Mouse (Mus musculus) kidney, embryonic 14.5 days (tissue): Measurements from ENCODE around the gene Mctp2. TPM values are rescaled to one million over a fixed set of nuclear protein-coding genes. Genes with fewer than 3 reads are reported as not detected.
"Not testable (repeated sequence)": the region's sequence is repeated elsewhere in the genome, so short reads cannot be mapped to it uniquely, and the experiment has no call there.

Experiments used
- ATAC-seq: fragments of 200-750 bp; cut with Nextera tagmentation; 2 replicates; pipeline ENCODE4 v1.8.0; 2017; ENCODE audit warnings: moderate number of reproducible peaks, mild to moderate bottlenecking, moderate TSS enrichment, moderate library complexity; ENCODE audit not compliant: low FRiP score, low TSS enrichment
- H3K27ac ChIP-seq: fragments of 300-500 bp; sonication (generic); 2 replicates; pipeline ENCODE4 v1.5.1; 2014; ENCODE audit warnings: low read depth, mild to moderate bottlenecking, low read length, moderate library complexity, mixed read lengths
- H3K27me3 ChIP-seq: fragments of 300-500 bp; sonication (generic); 2 replicates; pipeline ENCODE4 v1.6.1; 2014; ENCODE audit warnings: mild to moderate bottlenecking, low read length; ENCODE audit not compliant: control insufficient read depth, insufficient read depth
- H3K36me3 ChIP-seq: fragments of 300-500 bp; sonication (generic); 2 replicates; pipeline ENCODE4 v1.6.1; 2014; ENCODE audit warnings: low read length, mixed read lengths; ENCODE audit not compliant: control insufficient read depth, insufficient read depth
- H3K4me1 ChIP-seq: fragments of 300-500 bp; sonication (generic); 2 replicates; pipeline ENCODE4 v1.6.1; 2014; ENCODE audit warnings: low read length, mixed read lengths; ENCODE audit not compliant: control insufficient read depth, insufficient read depth
- H3K4me2 ChIP-seq: fragments of 300-500 bp; sonication (generic); replicated peaks from 2 replicates; pipeline ENCODE4 v1.6.1; 2014; ENCODE audit warnings: low read depth, mild to moderate bottlenecking, low read length
- H3K4me3 ChIP-seq: fragments of 300-500 bp; sonication (generic); 2 replicates; pipeline ENCODE4 v1.5.1; 2014; ENCODE audit warnings: mild to moderate bottlenecking, low read length
- H3K9ac ChIP-seq: fragments of 300-500 bp; sonication (generic); 2 replicates; pipeline ENCODE4 v1.6.1; 2014; ENCODE audit warnings: low read depth, mild to moderate bottlenecking, low read length, moderate library complexity
- H3K9me3 ChIP-seq: fragments of 300-500 bp; sonication (generic); 2 replicates; pipeline ENCODE4 v1.6.1; 2016; ENCODE audit warnings: low read length; ENCODE audit not compliant: control insufficient read depth
- WGBS: fragments of 180-500 bp; shearing (Covaris S2); extraction: QIAGEN DNeasy Blood & Tissue Kit; methylation state at CpG from one replicate; pipeline ENCODE4 v1.1.7; 2014; 5-methylcytosine and 5-hydroxymethylcytosine counted together
- polyA plus RNA-seq: library from polyadenylated mRNA; unstranded; fragments of >200 nt; fragmentation: Nextera tagmentation; extraction: Ambion mirVana; gene quantifications from 2 replicates; pipeline ENCODE4 v1.2.1, GENCODE M21; 2014

The Mctp2 gene
- polyA plus RNA-seq, 1 experiment from 2014 or later = 7.0 TPM

DNA sequence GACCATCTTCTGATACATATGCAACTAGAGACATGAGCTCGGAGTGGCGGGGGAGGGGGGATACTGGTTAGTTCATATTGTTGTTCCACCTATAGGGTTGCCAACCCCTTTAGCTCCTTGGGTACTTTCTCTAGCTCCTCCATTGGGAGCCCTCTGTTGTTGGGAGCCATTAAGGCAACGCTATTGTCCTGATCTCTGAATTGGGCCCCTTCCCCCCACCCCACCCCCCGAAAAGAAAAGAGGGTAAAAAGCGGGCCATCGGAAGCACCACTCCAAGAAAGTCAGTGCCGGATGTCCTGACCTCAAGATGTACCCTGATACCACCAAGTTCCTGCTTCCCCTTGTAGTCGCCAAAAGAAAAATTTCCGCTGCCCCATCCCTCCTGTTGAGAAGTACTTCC is 56.1 kb downstream of the Mctp2 start:
- not testable (repeated sequence) for ATAC-seq, H3K27ac ChIP-seq, H3K9ac ChIP-seq, H3K4me3 ChIP-seq, H3K4me2 ChIP-seq, H3K9me3 ChIP-seq, H3K4me1 ChIP-seq, H3K27me3 ChIP-seq, H3K36me3 ChIP-seq
- 96% methylated on average over 8 of the region's 9 CpGs for WGBS

DNA sequence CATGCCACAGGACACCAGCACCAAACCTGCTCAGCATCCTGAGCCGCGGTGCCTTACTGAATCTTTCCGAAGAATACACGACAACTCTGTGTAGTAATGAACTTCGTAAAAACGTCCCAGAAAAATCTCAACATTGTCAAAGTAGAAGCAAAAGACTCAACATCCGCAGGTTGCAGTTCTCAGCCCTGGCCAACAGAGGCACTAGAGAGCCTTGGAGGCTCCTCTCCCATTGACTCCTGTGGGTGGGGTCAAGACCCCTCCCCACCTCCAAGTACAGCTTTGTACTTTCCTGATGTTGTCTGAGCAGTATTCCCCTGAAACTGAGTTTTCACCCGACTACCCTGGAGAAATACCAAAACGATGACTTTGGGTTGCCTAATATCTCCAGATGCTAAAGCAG is 65.1 kb downstream of the Mctp2 start:
- Histone ChIP-seq H3K4me2 (no peak overlapping the region), H3K27ac (no peak overlapping the region), H3K27me3 (no peaks in the 10 kb centered on the region), H3K9me3 (no peaks in the 10 kb centered on the region), H3K9ac (no peak overlapping the region), H3K4me1 (no peaks in the 10 kb centered on the region), H3K4me3 (no peak overlapping the region), H3K36me3 (no peaks in the 10 kb centered on the region)
- 95% methylated on average over 9 of the region's 9 CpGs for WGBS
- no peak for ATAC-seq

DNA sequence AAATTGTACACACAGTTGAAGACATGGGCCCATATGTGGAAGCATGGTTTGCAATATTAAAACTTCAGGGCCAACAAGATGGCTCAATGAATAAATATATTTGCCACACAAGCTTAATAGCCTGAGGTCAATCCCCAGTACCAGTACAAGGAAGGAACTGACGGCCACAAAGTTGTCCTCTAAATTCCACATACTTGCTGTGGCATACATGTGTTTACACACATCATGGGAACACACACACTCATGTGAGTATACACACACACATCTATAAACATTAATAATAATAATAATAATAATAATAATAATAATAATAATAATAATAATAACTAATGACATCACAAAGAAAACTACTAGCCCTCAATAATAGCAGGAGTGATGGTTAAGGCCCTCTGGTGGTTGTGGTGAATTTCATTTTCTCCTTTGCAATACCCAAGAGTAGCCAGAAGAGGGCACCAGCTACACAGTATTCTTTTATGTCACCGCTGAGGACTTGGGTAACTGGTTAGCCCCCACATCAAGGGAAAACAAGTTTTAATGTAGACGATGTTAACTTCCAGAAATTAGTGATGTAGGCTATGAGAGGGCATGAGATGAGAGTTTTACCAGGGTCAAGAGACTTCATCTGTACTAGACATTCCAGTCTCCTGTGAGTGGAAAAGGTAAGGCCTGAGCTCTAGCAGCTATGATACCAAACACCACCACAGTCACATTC is 66.5 kb downstream of the Mctp2 start:
- peak; percentile 53; the same call in 1 of the 2 replicates for ATAC-seq

DNA sequence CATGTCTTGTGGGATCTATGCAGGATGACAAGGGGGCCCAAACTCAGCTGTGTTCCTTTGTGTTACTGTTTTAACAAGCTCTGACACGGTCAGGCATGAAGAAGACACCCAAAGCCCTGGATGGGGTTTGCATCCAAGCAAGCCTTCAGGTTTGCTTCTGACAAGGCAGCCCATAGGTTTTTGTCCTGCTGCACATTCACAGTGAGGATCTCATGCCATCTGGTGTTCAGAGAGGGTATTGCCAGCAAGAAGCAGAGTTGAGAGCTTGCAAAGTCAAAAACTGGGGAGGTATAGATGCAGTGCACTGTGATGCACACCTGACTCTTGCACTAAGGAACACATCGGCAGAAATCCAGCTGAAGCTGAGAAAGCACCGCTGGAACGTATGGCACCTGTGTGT is 67.8 kb downstream of the Mctp2 start:
- Histone ChIP-seq H3K27ac (no peak overlapping the region), H3K4me3 (no peak overlapping the region), H3K36me3 (no peaks in the 10 kb centered on the region), H3K27me3 (no peaks in the 10 kb centered on the region), H3K4me2 (no peak overlapping the region), H3K9ac (no peak overlapping the region), H3K4me1 (peaks cover 3% of the 10 kb centered on the region; the same call in 1 of the 2 replicates), H3K9me3 (no peaks in the 10 kb centered on the region)
- WGBS = 43% methylated on average over 4 of the region's 4 CpGs
- peak; percentile 43; the same call in 1 of the 2 replicates for ATAC-seq

More for the DNA sequence above, 66.5 kb downstream of the Mctp2 start:
- Histone ChIP-seq H3K9me3 (no peaks in the 10 kb centered on the region), H3K36me3 (no peaks in the 10 kb centered on the region), H3K27me3 (no peaks in the 10 kb centered on the region), H3K27ac (no peak overlapping the region), H3K4me1 (no peaks in the 10 kb centered on the region), H3K9ac (no peak overlapping the region), H3K4me2 (no peak overlapping the region), H3K4me3 (no peak overlapping the region)
- 28% methylated on average over 3 of the region's 3 CpGs for WGBS

DNA sequence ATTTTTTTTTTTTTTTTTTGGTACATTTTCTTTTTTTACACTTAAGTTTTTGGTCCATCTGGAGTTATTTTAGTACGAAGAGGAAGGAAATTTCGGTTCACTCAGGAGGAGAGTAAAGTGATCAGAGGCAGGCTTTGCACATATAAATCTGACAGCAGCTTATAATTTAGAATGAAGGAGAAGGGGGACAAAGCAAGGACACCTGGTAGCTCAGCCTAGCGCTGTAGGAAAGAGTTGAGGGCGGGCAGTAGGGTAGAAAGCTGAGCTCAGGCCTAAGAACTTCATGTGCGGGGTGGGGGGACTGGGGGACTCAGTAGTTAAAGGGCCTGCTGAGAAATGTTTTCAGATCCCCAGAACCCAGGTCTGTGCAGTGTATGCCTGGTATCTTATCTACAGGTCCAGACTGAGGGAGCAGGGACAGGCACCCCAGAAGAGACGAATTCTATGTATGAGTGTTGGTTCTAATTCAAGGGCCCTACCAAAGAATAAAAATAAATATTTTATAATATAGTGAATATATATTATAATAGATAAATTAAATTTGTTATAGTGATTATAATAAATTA is 71.9 kb downstream of the Mctp2 start:
- H3K36me3 ChIP-seq = no peaks in the 10 kb centered on the region
- 30% methylated on average over 6 of the region's 6 CpGs for WGBS
- 0 out of 2 replicates have a peak, but pooled peaks have one; percentile 39 for ATAC-seq

DNA sequence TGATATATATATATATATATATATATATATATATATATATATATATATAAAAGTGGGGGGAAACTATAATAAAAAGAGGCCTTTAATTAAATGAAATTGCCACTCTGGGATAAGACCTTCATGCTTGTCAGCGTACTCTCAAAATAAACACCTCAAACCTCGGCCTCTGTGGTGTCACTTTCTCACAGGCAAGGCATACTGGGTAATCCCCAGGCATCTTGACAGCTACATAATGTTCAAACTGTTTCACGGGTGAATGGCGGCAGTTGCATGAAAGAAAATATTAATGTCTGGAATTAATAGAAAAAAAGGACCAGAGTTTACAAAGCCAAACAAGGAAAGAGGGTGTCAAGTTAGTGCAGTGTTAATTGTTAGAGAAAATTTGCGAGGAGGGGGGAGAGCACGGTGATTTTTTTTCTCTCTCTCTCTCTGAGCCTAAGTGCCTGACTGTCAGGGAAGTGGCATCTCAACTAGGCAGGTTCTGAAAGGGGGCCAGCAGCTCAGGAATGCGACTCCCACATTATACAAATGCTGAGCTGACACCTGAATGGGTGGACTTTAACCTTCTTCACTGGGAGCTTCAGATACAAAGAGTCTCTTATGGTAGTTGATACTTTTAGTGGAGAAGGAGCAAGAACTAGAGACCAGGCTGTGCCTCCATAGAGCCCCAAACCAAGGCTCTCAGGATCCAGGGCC is 75.1 kb downstream of the Mctp2 start:
- H3K9ac ChIP-seq = no peak overlapping the region
- no peaks in the 10 kb centered on the region for H3K9me3 ChIP-seq
- no peak overlapping the region for H3K4me2 ChIP-seq
- H3K27me3 ChIP-seq = no peaks in the 10 kb centered on the region
- peaks cover 3% of the 10 kb centered on the region; the same call in 1 of the 2 replicates for H3K4me1 ChIP-seq
- H3K36me3 ChIP-seq = no peaks in the 10 kb centered on the region
- 46% methylated on average over 7 of the region's 7 CpGs for WGBS
- no peak overlapping the region for H3K27ac ChIP-seq
- no peak overlapping the region for H3K4me3 ChIP-seq
- ATAC-seq = no peak

More for the DNA sequence above, 71.9 kb downstream of the Mctp2 start:
- no peaks in the 10 kb centered on the region for H3K27me3 ChIP-seq
- no peak overlapping the region for H3K4me2 ChIP-seq
- no peak overlapping the region for H3K4me3 ChIP-seq
- H3K27ac ChIP-seq = peak overlapping the region; percentile 77
- peaks cover 3% of the 10 kb centered on the region; the same call in 1 of the 2 replicates for H3K4me1 ChIP-seq
- no peak overlapping the region for H3K9ac ChIP-seq
- H3K9me3 ChIP-seq = no peaks in the 10 kb centered on the region

DNA sequence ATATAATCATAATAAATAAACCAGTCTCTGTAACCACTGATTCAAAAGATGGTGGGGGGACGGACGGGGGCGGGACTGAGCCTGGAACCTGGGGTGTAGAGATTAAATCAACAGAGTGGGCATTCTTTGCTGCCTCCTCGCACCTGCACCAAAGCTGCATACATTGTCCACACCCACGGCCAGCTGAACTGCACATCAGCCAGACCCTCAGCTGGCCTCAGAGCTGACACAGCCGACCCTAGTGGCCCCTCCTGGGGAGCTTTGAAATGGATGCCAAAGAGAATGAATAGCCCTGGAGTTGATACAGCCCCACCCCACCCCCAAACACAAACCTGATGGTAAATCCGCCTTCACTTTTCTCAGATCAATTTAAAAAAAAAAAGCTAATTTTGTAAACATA is 76.5 kb downstream of the Mctp2 start:
- Histone ChIP-seq H3K36me3 (no peaks in the 10 kb centered on the region), H3K4me1 (peaks cover 3% of the 10 kb centered on the region; the same call in 1 of the 2 replicates), H3K4me2 (no peak overlapping the region), H3K27ac (no peak overlapping the region), H3K9me3 (no peaks in the 10 kb centered on the region), H3K9ac (no peak overlapping the region), H3K4me3 (no peak overlapping the region), H3K27me3 (no peaks in the 10 kb centered on the region)
- 44% methylated on average over 7 of the region's 7 CpGs for WGBS
- ATAC-seq = no peak

DNA sequence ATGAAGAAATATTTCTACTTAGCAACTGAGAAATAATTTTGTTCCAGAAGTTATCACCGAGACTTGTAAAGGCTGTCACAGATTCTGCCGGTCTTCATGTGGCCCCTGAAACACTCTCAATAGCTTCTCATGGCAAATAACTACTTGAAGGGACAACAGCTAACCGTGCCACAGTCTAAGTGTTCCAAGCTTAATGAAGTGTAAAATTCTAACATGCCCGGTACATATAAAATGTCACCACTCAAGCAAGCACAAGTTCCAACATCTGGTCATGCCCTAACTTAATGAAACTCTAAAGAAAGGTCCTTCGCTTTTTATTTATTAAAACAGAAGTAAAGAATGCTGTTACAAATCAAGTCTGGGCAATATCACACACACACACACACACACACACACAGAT is 82.8 kb downstream of the Mctp2 start:
- no peak overlapping the region for H3K4me2 ChIP-seq
- no peak overlapping the region; the same call in 1 of the 2 replicates for H3K4me3 ChIP-seq
- H3K9ac ChIP-seq = no peak overlapping the region
- H3K9me3 ChIP-seq = no peaks in the 10 kb centered on the region
- H3K4me1 ChIP-seq = 0 out of 2 replicates have a peak, but pooled peaks cover 4% of the 10 kb centered on the region
- H3K27me3 ChIP-seq = no peaks in the 10 kb centered on the region
- no peak for ATAC-seq
- 30% methylated on average over 5 of the region's 5 CpGs for WGBS
- H3K27ac ChIP-seq = 0 out of 2 replicates have a peak overlapping the region, but pooled peaks have one; percentile 37
- no peaks in the 10 kb centered on the region for H3K36me3 ChIP-seq

DNA sequence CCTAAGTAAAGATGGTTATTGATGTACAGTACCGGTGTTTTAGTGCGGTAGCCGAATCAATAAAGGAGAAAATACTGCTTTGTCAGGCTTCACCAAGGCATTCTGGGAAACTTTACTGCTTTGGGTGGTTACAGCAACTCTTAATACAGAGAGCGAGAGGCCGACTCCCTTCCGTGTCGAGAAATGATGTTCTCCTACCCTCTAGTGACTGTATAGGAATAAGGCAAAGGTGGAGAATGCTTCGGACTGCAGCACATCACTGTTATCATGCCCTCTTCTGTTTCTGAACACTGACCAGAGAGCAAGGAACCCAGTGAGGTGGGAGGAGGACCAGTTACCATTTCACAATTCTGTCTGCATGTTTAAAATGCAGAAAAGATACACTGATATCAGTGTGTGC is 83.9 kb downstream of the Mctp2 start:
- H3K4me3 ChIP-seq = no peak overlapping the region
- no peak overlapping the region for H3K4me2 ChIP-seq
- H3K4me1 ChIP-seq = 0 out of 2 replicates have a peak, but pooled peaks cover 4% of the 10 kb centered on the region
- H3K36me3 ChIP-seq = no peaks in the 10 kb centered on the region
- H3K27ac ChIP-seq = no peak overlapping the region; the same call in 1 of the 2 replicates
- ATAC-seq = peak; percentile 72; the same call in 1 of the 2 replicates
- no peak overlapping the region for H3K9ac ChIP-seq
- H3K9me3 ChIP-seq = no peaks in the 10 kb centered on the region
- 63% methylated on average over 8 of the region's 8 CpGs for WGBS
- no peaks in the 10 kb centered on the region for H3K27me3 ChIP-seq
